Mouse (Mus musculus) intestine, embryonic 15.5 days (tissue): ENCODE measurements around the gene Swap70. TPM values are rescaled to one million over a fixed set of nuclear protein-coding genes. Genes with fewer than 3 reads are reported as not detected.

Experiments
- ATAC-seq: fragments of 200-750 bp; cut with Nextera tagmentation; 2 replicates; pipeline ENCODE4 v1.8.0; 2017; ENCODE audit warnings: moderate TSS enrichment, moderate library complexity
- H3K27ac ChIP-seq: fragments of 300-500 bp; sonication (generic); 2 replicates; pipeline ENCODE4 v1.5.1; 2015; ENCODE audit warnings: mild to moderate bottlenecking, inconsistent platforms
- H3K27me3 ChIP-seq: fragments of 300-500 bp; sonication (generic); replicated peaks from 2 replicates; pipeline ENCODE4 v1.6.1; 2015; ENCODE audit warnings: inconsistent platforms
- H3K36me3 ChIP-seq: fragments of 300-500 bp; sonication (generic); 2 replicates; pipeline ENCODE4 v1.6.1; 2015; ENCODE audit warnings: inconsistent platforms
- H3K4me1 ChIP-seq: fragments of 300-500 bp; sonication (generic); replicated peaks from 2 replicates; pipeline ENCODE4 v1.6.1; 2015; ENCODE audit warnings: inconsistent platforms
- H3K4me2 ChIP-seq: fragments of 300-500 bp; sonication (generic); replicated peaks from 2 replicates; pipeline ENCODE4 v1.6.1; 2015; ENCODE audit warnings: mild to moderate bottlenecking, inconsistent platforms
- H3K4me3 ChIP-seq: fragments of 300-500 bp; sonication (generic); replicated peaks from 2 replicates; pipeline ENCODE4 v1.5.1; 2015; ENCODE audit warnings: inconsistent platforms
- H3K9ac ChIP-seq: fragments of 300-500 bp; sonication (generic); 2 replicates; pipeline ENCODE4 v1.6.1; 2015; ENCODE audit warnings: inconsistent platforms
- H3K9me3 ChIP-seq: fragments of 300-500 bp; sonication (generic); 2 replicates; pipeline ENCODE4 v1.6.1; 2016; ENCODE audit warnings: inconsistent platforms
- WGBS: fragments of 180-500 bp; shearing (Covaris S2); methylation state at CpG from one replicate; pipeline ENCODE4 v1.1.7; 2015; 5-methylcytosine and 5-hydroxymethylcytosine counted together
- polyA plus RNA-seq: library from polyadenylated mRNA; unstranded; fragments of >200 nt; fragmentation: Nextera tagmentation; extraction: Ambion mirVana; gene quantifications from 2 replicates; pipeline ENCODE4 v1.2.1, GENCODE M21; 2015

The Swap70 gene
- polyA plus RNA-seq, 1 experiment from 2014 or later = 30.7 TPM

- WGBS = 28% methylated on average over 17 of the region's 17 CpGs
- peaks cover 22% of the 10 kb centered on the region for H3K4me1 ChIP-seq
- no peaks in the 10 kb centered on the region for H3K36me3 ChIP-seq
- ATAC-seq = peak; percentile 78
- H3K9ac ChIP-seq = 0 out of 2 replicates have a peak overlapping the region, but pooled peaks have one; percentile 11
- H3K4me2 ChIP-seq = peak overlapping the region; percentile 17; the same call in 1 of the 2 replicates
- no peaks in the 10 kb centered on the region for H3K27me3 ChIP-seq
- no peaks in the 10 kb centered on the region for H3K9me3 ChIP-seq
- H3K27ac ChIP-seq = peak overlapping the region; percentile 88
- no peak overlapping the region for H3K4me3 ChIP-seq
Observed at GRCm38 (mm10) chr7:110296889-110297603, 75.5 kb downstream of the Swap70 start.

- no peaks in the 10 kb centered on the region for H3K9me3 ChIP-seq
- WGBS = 47% methylated on average over 4 of the region's 4 CpGs
- H3K4me1 ChIP-seq = peaks cover 22% of the 10 kb centered on the region
- peak overlapping the region; percentile 17; the same call in 1 of the 2 replicates for H3K4me2 ChIP-seq
- 0 out of 2 replicates have a peak overlapping the region, but pooled peaks have one; percentile 11 for H3K9ac ChIP-seq
- H3K27ac ChIP-seq = peak overlapping the region; percentile 88
- H3K4me3 ChIP-seq = no peak overlapping the region
- ATAC-seq = 0 out of 2 replicates have a peak, but pooled peaks have one; percentile 2
- no peaks in the 10 kb centered on the region for H3K27me3 ChIP-seq
- H3K36me3 ChIP-seq = no peaks in the 10 kb centered on the region
Observed at GRCm38 (mm10) chr7:110297611-110298010, 76.1 kb downstream of the Swap70 start.

GRCm38 (mm10) chr7:110298090-110298489 lies 76.6 kb downstream of the Swap70 start:
- Histone ChIP-seq H3K4me1 (peaks cover 22% of the 10 kb centered on the region), H3K36me3 (no peaks in the 10 kb centered on the region), H3K9ac (no peak overlapping the region), H3K4me3 (no peak overlapping the region), H3K27ac (peak overlapping the region; percentile 88), H3K9me3 (no peaks in the 10 kb centered on the region), H3K27me3 (no peaks in the 10 kb centered on the region), H3K4me2 (no peak overlapping the region)
- WGBS = 82% methylated on average over 7 of the region's 7 CpGs
- no peak for ATAC-seq

- Histone ChIP-seq H3K9ac (no peak overlapping the region), H3K27me3 (no peaks in the 10 kb centered on the region), H3K4me3 (no peak overlapping the region), H3K9me3 (no peaks in the 10 kb centered on the region), H3K4me1 (peaks cover 22% of the 10 kb centered on the region), H3K36me3 (no peaks in the 10 kb centered on the region), H3K4me2 (no peak overlapping the region), H3K27ac (no peak overlapping the region)
- peak; percentile 57 for ATAC-seq
- WGBS = 84% methylated on average over 17 of the region's 17 CpGs
Observed at GRCm38 (mm10) chr7:110298739-110299410, 77.4 kb downstream of the Swap70 start.

GRCm38 (mm10) chr7:110302886-110303285 lies 81.4 kb downstream of the Swap70 start:
- Histone ChIP-seq H3K4me2 (no peak overlapping the region), H3K27ac (no peak overlapping the region), H3K9me3 (no peaks in the 10 kb centered on the region), H3K4me1 (peaks cover 7% of the 10 kb centered on the region; the same call in 1 of the 2 replicates), H3K27me3 (no peaks in the 10 kb centered on the region), H3K9ac (no peak overlapping the region), H3K4me3 (no peak overlapping the region), H3K36me3 (no peaks in the 10 kb centered on the region)
- WGBS = 61% methylated on average over 6 of the region's 6 CpGs
- no peak for ATAC-seq

- Histone ChIP-seq H3K4me3 (no peak overlapping the region), H3K4me2 (no peak overlapping the region), H3K9ac (no peak overlapping the region), H3K9me3 (no peaks in the 10 kb centered on the region), H3K27me3 (no peaks in the 10 kb centered on the region), H3K27ac (no peak overlapping the region), H3K4me1 (no peaks in the 10 kb centered on the region), H3K36me3 (peaks cover 6% of the 10 kb centered on the region; the same call in 1 of the 2 replicates)
- no peak for ATAC-seq
- 90% methylated on average over 4 of the region's 4 CpGs for WGBS
Observed at GRCm38 (mm10) chr7:110305486-110305885, 84.0 kb downstream of the Swap70 start.

- peaks cover 6% of the 10 kb centered on the region; the same call in 1 of the 2 replicates for H3K36me3 ChIP-seq
- H3K4me3 ChIP-seq = no peak overlapping the region
- no peak overlapping the region for H3K27ac ChIP-seq
- H3K9me3 ChIP-seq = no peaks in the 10 kb centered on the region
- no peak overlapping the region for H3K9ac ChIP-seq
- no peaks in the 10 kb centered on the region for H3K4me1 ChIP-seq
- H3K27me3 ChIP-seq = no peaks in the 10 kb centered on the region
- ATAC-seq = no peak
- WGBS = 64% methylated on average over 5 of the region's 5 CpGs
- H3K4me2 ChIP-seq = no peak overlapping the region
Observed at GRCm38 (mm10) chr7:110306281-110306680, 84.8 kb downstream of the Swap70 start.

GRCm38 (mm10) chr7:110307741-110308140 lies 86.2 kb downstream of the Swap70 start:
- H3K27ac ChIP-seq = no peak overlapping the region
- H3K4me1 ChIP-seq = no peaks in the 10 kb centered on the region
- no peak overlapping the region for H3K4me2 ChIP-seq
- H3K9me3 ChIP-seq = no peaks in the 10 kb centered on the region
- peaks cover 6% of the 10 kb centered on the region; the same call in 1 of the 2 replicates for H3K36me3 ChIP-seq
- H3K9ac ChIP-seq = no peak overlapping the region
- H3K27me3 ChIP-seq = no peaks in the 10 kb centered on the region
- 88% methylated on average over 11 of the region's 11 CpGs for WGBS
- H3K4me3 ChIP-seq = no peak overlapping the region
- no peak for ATAC-seq

- H3K9me3 ChIP-seq = no peaks in the 10 kb centered on the region
- H3K4me1 ChIP-seq = no peaks in the 10 kb centered on the region
- no peak for ATAC-seq
- no peak overlapping the region for H3K4me2 ChIP-seq
- H3K4me3 ChIP-seq = no peak overlapping the region
- peaks cover 16% of the 10 kb centered on the region; the same call in 1 of the 2 replicates for H3K36me3 ChIP-seq
- no peak overlapping the region for H3K9ac ChIP-seq
- no peaks in the 10 kb centered on the region for H3K27me3 ChIP-seq
- WGBS = 92% methylated on average over 8 of the region's 8 CpGs
- H3K27ac ChIP-seq = no peak overlapping the region
Observed at GRCm38 (mm10) chr7:110309246-110309645, 87.7 kb downstream of the Swap70 start.

GRCm38 (mm10) chr7:110313392-110314055 lies 92.0 kb downstream of the Swap70 start:
- Histone ChIP-seq H3K4me1 (no peaks in the 10 kb centered on the region), H3K9ac (no peak overlapping the region), H3K4me3 (no peak overlapping the region), H3K36me3 (peaks cover 31% of the 10 kb centered on the region), H3K9me3 (no peaks in the 10 kb centered on the region), H3K4me2 (no peak overlapping the region), H3K27ac (no peak overlapping the region), H3K27me3 (no peaks in the 10 kb centered on the region)
- 88% methylated on average over 9 of the region's 9 CpGs for WGBS
- ATAC-seq = no peak

GRCm38 (mm10) chr7:110314401-110314890 lies 92.9 kb downstream of the Swap70 start:
- 94% methylated on average over 7 of the region's 7 CpGs for WGBS
- Histone ChIP-seq H3K27ac (no peak overlapping the region), H3K4me1 (no peaks in the 10 kb centered on the region), H3K27me3 (no peaks in the 10 kb centered on the region), H3K4me2 (no peak overlapping the region), H3K9me3 (no peaks in the 10 kb centered on the region), H3K36me3 (peaks cover 25% of the 10 kb centered on the region), H3K9ac (no peak overlapping the region), H3K4me3 (no peak overlapping the region)
- no peak for ATAC-seq

- Histone ChIP-seq H3K9me3 (no peaks in the 10 kb centered on the region), H3K27ac (no peak overlapping the region), H3K4me1 (no peaks in the 10 kb centered on the region), H3K27me3 (no peaks in the 10 kb centered on the region), H3K4me3 (no peak overlapping the region), H3K36me3 (peaks cover 29% of the 10 kb centered on the region), H3K9ac (no peak overlapping the region), H3K4me2 (no peak overlapping the region)
- WGBS = 76% methylated on average over 1 of the region's 1 CpGs
- ATAC-seq = no peak
Observed at GRCm38 (mm10) chr7:110315352-110315751, 93.8 kb downstream of the Swap70 start.
